Mouse (Mus musculus): ENCODE data around the gene Unk. TPM values are rescaled to one million over a fixed set of nuclear protein-coding genes. Genes with fewer than 3 reads are reported as not detected.
A peak's percentile ranks its signal among the peaks of the same experiment; 100 is the strongest.

Unk gene
- polyA plus RNA-seq, 1 experiment: 21.5 TPM

DNA sequence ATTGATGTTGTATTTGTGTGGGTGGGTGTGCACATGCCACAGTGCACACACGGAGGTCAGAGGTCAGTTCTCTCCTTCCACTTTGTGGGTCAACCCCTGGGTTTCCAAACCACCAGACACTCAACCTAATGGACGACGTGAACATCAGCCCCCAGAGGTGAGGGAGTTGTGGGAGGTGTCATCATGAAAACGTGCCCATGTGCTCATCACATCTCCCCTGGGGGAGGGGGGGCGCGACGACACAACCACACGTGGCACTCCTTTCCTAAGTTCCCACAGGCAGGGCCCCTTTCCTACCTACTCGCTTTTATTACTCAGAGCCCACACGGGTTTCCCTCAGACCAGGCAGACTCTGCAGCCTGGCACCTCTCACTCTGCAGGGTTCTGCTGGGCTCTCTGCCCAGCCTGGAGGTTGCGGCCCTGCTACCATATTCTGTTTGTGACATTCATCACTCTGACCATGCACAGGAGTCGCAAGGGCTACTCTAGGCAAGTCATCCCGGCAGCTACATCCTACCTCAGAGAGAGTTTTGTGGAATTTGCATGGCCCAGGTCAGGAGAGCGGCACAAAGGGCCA is 53.1 kb downstream of the Unk start:
- H3K27me3 ChIP-seq (ENCODE audit: control insufficient read depth, insufficient read depth, low read length): no peaks in the 10 kb centered on the region
- TF ChIP-seq POLR2A (IDR thresholded peaks at IDR 0.05; ENCODE audit: low read depth, low read length) (no peak), CTCF (IDR thresholded peaks at IDR 0.05; ENCODE audit: extremely low read depth, insufficient read length, insufficient replicate concordance, low read depth, low read length) (no peak)
- WGBS: 90% methylated on average over 14 of the region's 14 CpGs
- H3K27ac ChIP-seq (ENCODE audit: insufficient read depth, low read depth, low read length): no peak overlapping the region
- peaks cover 14% of the 10 kb centered on the region for H3K4me1 ChIP-seq (ENCODE audit: control insufficient read depth, insufficient read depth, insufficient read length, low read length)
- no peak overlapping the region for H3K4me3 ChIP-seq (ENCODE audit: low read depth, low read length)
- peaks cover 52% of the 10 kb centered on the region for H3K36me3 ChIP-seq (ENCODE audit: control insufficient read depth, insufficient read depth, low read length)

DNA sequence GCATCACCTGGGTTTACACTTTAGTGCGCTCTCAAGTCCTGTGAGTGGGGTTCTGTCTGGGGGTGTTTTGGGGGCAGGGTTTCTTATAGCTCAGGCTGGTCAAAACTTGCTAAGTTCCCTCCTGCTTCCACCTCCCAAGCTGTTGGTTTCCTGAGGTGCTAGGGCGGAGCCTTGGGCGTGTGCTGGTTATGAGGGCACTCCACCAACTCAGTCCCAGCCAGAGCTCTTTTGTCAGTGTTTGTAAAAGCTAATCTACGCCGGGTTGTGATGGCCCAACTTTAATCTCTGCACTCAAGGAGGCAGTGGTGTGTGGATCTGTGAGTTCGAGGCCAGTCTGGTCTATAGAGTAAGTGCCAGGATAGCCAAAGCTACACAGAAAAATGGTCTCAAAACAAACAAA is 54.0 kb downstream of the Unk start:
- no peaks in the 10 kb centered on the region for H3K27me3 ChIP-seq (ENCODE audit: control insufficient read depth, insufficient read depth, low read length)
- H3K4me3 ChIP-seq (ENCODE audit: low read depth, low read length): no peak overlapping the region
- peaks cover 46% of the 10 kb centered on the region for H3K36me3 ChIP-seq (ENCODE audit: control insufficient read depth, insufficient read depth, low read length)
- 54% methylated on average over 6 of the region's 6 CpGs for WGBS
- peaks cover 17% of the 10 kb centered on the region for H3K4me1 ChIP-seq (ENCODE audit: control insufficient read depth, insufficient read depth, insufficient read length, low read length)
- TF ChIP-seq CTCF (IDR thresholded peaks at IDR 0.05; ENCODE audit: extremely low read depth, insufficient read length, insufficient replicate concordance, low read depth, low read length) (no peak), POLR2A (IDR thresholded peaks at IDR 0.05; ENCODE audit: low read depth, low read length) (no peak)
- no peak overlapping the region for H3K27ac ChIP-seq (ENCODE audit: insufficient read depth, low read depth, low read length)

DNA sequence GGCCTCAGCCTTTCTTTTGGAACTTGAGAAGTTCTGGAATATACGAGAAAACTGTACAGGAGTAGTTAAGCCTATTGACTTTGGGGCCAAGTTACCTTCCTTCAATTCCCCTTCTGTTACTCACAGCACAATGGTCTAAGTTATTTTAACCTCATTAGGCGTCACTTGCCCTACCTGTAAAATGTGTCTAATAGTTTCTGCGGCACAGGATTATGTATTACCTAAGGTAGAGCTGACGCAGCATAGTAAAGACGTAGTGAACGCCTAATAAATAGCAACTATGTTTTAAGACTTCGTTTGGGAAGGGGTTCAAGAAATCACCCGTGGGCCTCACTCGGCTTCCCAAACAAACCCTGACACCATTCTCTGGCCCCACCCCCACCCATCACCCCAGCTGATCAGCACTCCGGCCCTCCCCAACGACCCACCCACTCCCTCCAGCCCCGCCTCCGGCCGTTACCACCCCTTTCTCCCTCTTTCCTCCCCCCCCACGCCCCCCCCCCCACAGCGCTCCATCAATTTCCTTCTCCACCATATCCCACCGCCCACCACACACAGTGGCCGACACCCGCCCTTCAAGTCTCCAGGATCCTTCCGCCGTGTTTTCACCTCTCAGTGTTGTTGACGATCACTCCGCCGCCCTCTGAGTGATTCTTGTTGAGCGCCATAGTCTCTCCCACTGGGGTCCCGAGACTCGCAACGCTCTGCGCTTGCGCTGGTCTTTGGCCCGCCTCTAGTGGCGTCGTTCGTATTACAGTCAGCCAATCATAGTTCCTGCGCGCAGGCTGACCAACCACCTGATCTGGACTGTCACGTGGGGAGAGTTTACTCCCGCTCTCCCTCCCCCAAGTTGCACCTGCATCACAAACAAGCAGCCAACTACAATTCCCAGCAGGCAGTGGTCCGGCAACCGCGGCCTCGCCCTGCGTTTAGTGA is 56.4 kb downstream of the Unk start, which contains the start of gene Wbp2:
Gene Wbp2 (minus strand): TSS at position 738 of the 936 bp plus-strand sequence.
- no peak for TF ChIP-seq CTCF (IDR thresholded peaks at IDR 0.05; ENCODE audit: extremely low read depth, insufficient read length, insufficient replicate concordance, low read depth, low read length)
- peak; percentile 70 for TF ChIP-seq POLR2A (IDR thresholded peaks at IDR 0.05; ENCODE audit: low read depth, low read length)
- peak within 1 kb of the TSS; percentile 81 for H3K4me3 ChIP-seq (ENCODE audit: low read depth, low read length)
- 3% methylated on average over 40 of the region's 43 CpGs for WGBS
- H3K4me1 ChIP-seq (ENCODE audit: control insufficient read depth, insufficient read depth, insufficient read length, low read length): peaks cover 17% of the 10 kb centered on the region
- H3K27me3 ChIP-seq (ENCODE audit: control insufficient read depth, insufficient read depth, low read length): no peaks in the 10 kb centered on the region
- H3K27ac ChIP-seq (ENCODE audit: insufficient read depth, low read depth, low read length): peak within 1 kb of the TSS; percentile 97
- peaks cover 22% of the 10 kb centered on the region for H3K36me3 ChIP-seq (ENCODE audit: control insufficient read depth, insufficient read depth, low read length)

DNA sequence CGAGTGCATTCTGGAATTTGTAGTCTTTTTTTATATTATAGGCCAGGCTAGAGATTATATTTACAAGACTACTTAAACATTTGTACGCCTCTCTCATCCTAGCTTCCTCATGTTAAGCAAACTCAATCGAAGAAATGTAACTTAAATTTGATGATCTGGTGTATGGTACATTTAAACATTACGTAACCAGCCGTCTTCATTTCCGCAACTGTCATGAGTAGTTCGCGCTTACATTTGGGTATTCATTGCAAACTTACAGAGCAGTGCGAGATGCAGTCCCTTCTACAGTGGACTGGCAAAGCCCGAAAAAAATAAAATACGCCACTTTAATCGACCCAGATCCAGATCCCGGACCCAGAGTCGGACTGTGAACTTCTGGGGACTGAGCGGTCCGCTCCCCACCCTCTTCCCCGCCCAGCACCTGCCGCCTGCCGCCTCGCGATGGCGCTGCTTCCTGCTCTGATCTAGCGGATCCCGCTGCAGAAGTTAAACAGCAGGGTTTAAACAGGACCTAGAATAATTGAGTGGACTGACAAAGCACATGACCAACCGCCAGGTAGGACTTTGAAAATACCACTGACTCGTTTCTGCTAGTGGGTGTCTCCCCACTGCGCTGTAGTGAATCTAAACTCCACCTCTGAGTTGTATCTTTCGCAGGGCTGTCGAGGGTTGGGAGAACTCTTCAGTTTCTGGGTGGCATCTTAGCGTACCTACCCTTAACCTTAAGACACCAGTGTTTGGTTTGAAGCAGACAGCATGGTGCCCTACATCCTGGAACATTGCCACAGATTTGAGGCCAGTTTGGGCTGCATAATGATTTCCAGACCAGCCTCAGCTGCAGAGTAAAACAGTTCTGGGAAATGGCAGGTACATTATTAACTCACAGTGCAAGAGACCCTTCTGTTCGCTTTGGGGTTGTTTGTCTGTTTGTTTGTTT is 57.3 kb downstream of the Unk start:
- WGBS: 1% methylated on average over 31 of the region's 31 CpGs

DNA sequence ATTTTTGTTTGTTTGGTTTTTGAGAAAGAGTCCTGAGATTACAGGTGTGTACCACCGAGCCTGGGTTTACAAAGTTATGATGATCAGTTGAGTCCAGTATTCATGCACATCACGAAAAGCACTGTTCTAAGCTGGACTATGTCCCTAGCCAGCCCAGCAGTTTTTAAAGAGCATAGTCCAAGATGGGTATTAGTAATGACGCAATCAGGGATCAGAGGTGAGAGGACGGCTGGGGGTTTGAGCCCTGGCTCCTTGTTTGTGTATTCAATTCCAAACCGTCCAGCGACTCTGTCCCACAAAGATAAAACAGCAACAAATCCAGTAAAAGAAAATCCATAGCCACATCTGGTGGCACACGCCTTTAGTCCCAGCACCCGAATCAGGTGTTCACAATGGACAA is 58.1 kb downstream of the Unk start:
- Histone ChIP-seq H3K36me3 (ENCODE audit: control insufficient read depth, insufficient read depth, low read length) (peaks cover 8% of the 10 kb centered on the region), H3K4me3 (ENCODE audit: low read depth, low read length) (no peak overlapping the region), H3K4me1 (ENCODE audit: control insufficient read depth, insufficient read depth, insufficient read length, low read length) (peaks cover 17% of the 10 kb centered on the region), H3K27me3 (ENCODE audit: control insufficient read depth, insufficient read depth, low read length) (no peaks in the 10 kb centered on the region), H3K27ac (ENCODE audit: insufficient read depth, low read depth, low read length) (peak overlapping the region; percentile 99)
- 14% methylated on average over 8 of the region's 8 CpGs for WGBS
- TF ChIP-seq POLR2A (IDR thresholded peaks at IDR 0.05; ENCODE audit: low read depth, low read length) (no peak), CTCF (IDR thresholded peaks at IDR 0.05; ENCODE audit: extremely low read depth, insufficient read length, insufficient replicate concordance, low read depth, low read length) (no peak)

More for the DNA sequence above, 57.3 kb downstream of the Unk start:
- Histone ChIP-seq H3K4me3 (ENCODE audit: low read depth, low read length) (peak overlapping the region; percentile 61), H3K27me3 (ENCODE audit: control insufficient read depth, insufficient read depth, low read length) (no peaks in the 10 kb centered on the region), H3K27ac (ENCODE audit: insufficient read depth, low read depth, low read length) (peak overlapping the region; percentile 97), H3K36me3 (ENCODE audit: control insufficient read depth, insufficient read depth, low read length) (peaks cover 13% of the 10 kb centered on the region), H3K4me1 (ENCODE audit: control insufficient read depth, insufficient read depth, insufficient read length, low read length) (peaks cover 17% of the 10 kb centered on the region)
- peak; percentile 81 for TF ChIP-seq CTCF (IDR thresholded peaks at IDR 0.05; ENCODE audit: extremely low read depth, insufficient read length, insufficient replicate concordance, low read depth, low read length)
- TF ChIP-seq POLR2A (IDR thresholded peaks at IDR 0.05; ENCODE audit: low read depth, low read length): peak; percentile 10; the same call in 1 of the 2 replicates

DNA sequence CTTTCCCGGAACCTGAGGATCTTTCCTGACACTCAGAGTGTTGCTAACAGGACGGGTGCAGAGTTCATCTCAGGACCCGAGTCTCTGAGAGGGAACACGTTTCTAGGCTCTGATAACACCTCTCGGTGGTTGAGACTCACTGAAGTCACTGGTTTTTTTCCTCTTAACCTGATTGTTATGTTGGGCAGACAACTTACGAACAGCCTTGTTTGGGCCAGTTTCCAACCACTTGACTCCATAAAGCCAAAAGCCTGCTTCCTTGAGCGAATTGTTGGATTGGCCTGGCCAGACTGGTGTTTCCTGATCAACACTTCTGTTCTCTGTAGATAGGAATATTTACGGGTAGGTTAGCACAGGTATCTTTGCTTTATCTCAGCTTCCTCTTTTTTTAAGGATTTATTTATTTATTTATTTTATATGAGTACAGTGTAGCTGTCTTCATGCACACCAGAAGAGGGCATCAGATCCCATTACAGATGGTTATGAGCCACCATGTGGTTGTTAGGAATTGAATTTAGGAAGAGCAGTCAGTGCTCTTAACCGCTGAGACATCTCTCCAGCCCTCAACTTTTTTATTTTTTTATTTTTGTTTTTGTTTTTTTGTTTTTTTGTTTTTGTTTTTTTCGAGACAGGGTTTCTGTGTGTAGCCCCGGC is 58.7 kb downstream of the Unk start:
- no peaks in the 10 kb centered on the region for H3K27me3 ChIP-seq (ENCODE audit: control insufficient read depth, insufficient read depth, low read length)
- TF ChIP-seq CTCF (IDR thresholded peaks at IDR 0.05; ENCODE audit: extremely low read depth, insufficient read length, insufficient replicate concordance, low read depth, low read length): no peak
- no peak for TF ChIP-seq POLR2A (IDR thresholded peaks at IDR 0.05; ENCODE audit: low read depth, low read length)
- WGBS: 32% methylated on average over 11 of the region's 11 CpGs
- H3K36me3 ChIP-seq (ENCODE audit: control insufficient read depth, insufficient read depth, low read length): peaks cover 2% of the 10 kb centered on the region; the same call in 1 of the 2 replicates
- no peak overlapping the region for H3K4me3 ChIP-seq (ENCODE audit: low read depth, low read length)
- H3K27ac ChIP-seq (ENCODE audit: insufficient read depth, low read depth, low read length): peak overlapping the region; percentile 99
- H3K4me1 ChIP-seq (ENCODE audit: control insufficient read depth, insufficient read depth, insufficient read length, low read length): peaks cover 17% of the 10 kb centered on the region

All from small intestine, adult 2 months (tissue).